Mouse (Mus musculus): ENCODE results near the gene Slc25a23. TPM values are rescaled to one million over a fixed set of nuclear protein-coding genes. Genes with fewer than 3 reads are reported as not detected.

Gene Slc25a23
- 71.2 and 111 TPM in 2 replicates for polyA plus RNA-seq (2012; rRNA removed)

DNA sequence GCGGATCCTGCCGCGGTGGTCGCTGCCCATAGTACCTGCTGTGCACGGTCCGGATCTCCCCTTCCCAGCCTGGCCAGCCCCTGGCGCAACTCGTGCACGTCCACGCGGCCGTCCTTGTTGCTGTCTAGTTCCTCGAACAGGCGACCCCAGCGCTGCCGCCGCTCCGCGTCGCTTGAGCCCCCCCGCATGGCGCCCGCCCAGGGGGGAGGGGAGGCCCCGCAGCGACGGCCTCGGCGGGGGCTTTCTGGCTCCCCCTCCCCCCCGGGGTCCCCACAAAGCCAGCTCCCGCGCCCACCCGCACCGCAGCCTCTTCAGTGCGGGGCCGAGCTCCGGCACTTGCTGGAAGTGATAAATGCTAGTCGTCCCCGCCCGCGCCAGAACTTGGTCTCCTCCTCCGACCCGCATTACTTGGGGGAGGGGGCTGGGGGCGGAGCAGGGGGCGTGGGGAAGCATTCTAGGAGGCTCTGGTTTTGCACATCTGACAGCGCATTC, at the start of gene Slc25a23:
Slc25a23 (minus strand) TSS at position 378 of the 492 bp plus-strand sequence.
- no peak for TF ChIP-seq CTCF (IDR thresholded peaks at IDR 0.05; ENCODE audit: borderline replicate concordance, extremely low read depth, insufficient read depth, insufficient read length)
- 0 out of 2 replicates have a peak, but pooled peaks have one; percentile 39 for TF ChIP-seq POLR2A (IDR thresholded peaks at IDR 0.05; ENCODE audit: borderline replicate concordance, extremely low read depth, insufficient read depth, insufficient read length, poor library complexity, severe bottlenecking)
- DNase-seq (ENCODE audit: low read depth) = peak; percentile 96

DNA sequence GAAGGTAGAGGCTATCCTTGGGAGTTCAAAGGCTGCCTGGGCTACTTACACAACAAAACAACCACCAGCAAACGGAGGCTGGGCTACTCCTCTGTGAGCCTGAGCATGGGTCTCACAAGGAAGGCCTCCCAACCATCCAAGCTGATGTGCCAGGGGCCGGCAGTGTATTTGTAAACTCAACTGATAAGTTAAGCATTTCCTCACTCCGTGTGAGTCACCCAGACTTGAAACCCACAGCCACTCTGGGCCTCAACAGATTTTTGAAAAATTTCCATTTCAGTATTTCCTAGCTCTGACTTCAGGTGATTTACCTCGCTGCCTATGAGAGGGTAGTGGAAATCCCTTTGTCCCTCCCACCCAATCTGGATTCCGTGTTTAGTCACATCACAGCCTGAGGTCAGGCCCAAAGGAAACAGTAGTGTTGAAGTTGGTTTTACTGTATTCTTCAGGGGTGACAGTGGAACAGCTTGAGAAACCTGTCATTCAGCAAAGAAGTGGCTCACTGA, 49.1 kb upstream of the Slc25a23 start:
- no peak for TF ChIP-seq CTCF (IDR thresholded peaks at IDR 0.05; ENCODE audit: borderline replicate concordance, extremely low read depth, insufficient read depth, insufficient read length)
- TF ChIP-seq POLR2A (IDR thresholded peaks at IDR 0.05; ENCODE audit: borderline replicate concordance, extremely low read depth, insufficient read depth, insufficient read length, poor library complexity, severe bottlenecking) = no peak
- no peak for DNase-seq (ENCODE audit: low read depth)

- no peak for DNase-seq (ENCODE audit: low read depth)
- TF ChIP-seq POLR2A (IDR thresholded peaks at IDR 0.05; ENCODE audit: borderline replicate concordance, extremely low read depth, insufficient read depth, insufficient read length, poor library complexity, severe bottlenecking) (no peak), CTCF (IDR thresholded peaks at IDR 0.05; ENCODE audit: borderline replicate concordance, extremely low read depth, insufficient read depth, insufficient read length) (no peak)
These were observed 48.5 kb upstream of the Slc25a23 start for GRCm38 (mm10) chr17:57108040-57108665.

GRCm38 (mm10) chr17:57107064-57107463, 47.4 kb upstream of the Slc25a23 start:
- no peak for TF ChIP-seq CTCF (IDR thresholded peaks at IDR 0.05; ENCODE audit: borderline replicate concordance, extremely low read depth, insufficient read depth, insufficient read length)
- TF ChIP-seq POLR2A (IDR thresholded peaks at IDR 0.05; ENCODE audit: borderline replicate concordance, extremely low read depth, insufficient read depth, insufficient read length, poor library complexity, severe bottlenecking) = no peak
- no peak for DNase-seq (ENCODE audit: low read depth)

DNA sequence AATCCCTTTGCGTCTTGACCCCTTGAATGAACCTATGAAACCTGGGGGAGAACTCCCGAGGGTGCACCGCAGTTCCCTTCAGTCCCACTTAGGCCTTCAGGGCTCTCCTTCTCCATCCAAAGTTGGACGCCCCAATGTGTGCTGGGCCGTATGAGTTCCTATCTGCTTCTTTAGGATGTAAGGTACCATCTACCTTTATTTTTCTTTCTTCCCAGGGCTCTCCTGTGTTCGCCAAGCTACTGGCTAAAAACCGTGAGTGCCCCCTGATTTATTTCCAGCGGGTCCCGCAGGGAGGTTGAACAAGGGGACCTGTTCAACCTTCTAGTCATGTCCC, 46.3 kb upstream of the Slc25a23 start:
- no peak for TF ChIP-seq POLR2A (IDR thresholded peaks at IDR 0.05; ENCODE audit: borderline replicate concordance, extremely low read depth, insufficient read depth, insufficient read length, poor library complexity, severe bottlenecking)
- TF ChIP-seq CTCF (IDR thresholded peaks at IDR 0.05; ENCODE audit: borderline replicate concordance, extremely low read depth, insufficient read depth, insufficient read length) = no peak
- no peak for DNase-seq (ENCODE audit: low read depth)

GRCm38 (mm10) chr17:57105181-57106034, 45.7 kb upstream of the Slc25a23 start, which contains the start of gene Tnfsf9:
TSS of gene Tnfsf9 (plus strand) at chr17:57105325.
- TF ChIP-seq POLR2A (IDR thresholded peaks at IDR 0.05; ENCODE audit: borderline replicate concordance, extremely low read depth, insufficient read depth, insufficient read length, poor library complexity, severe bottlenecking) = peak; percentile 14; the same call in 1 of the 2 replicates
- TF ChIP-seq CTCF (IDR thresholded peaks at IDR 0.05; ENCODE audit: borderline replicate concordance, extremely low read depth, insufficient read depth, insufficient read length) = no peak
- DNase-seq (ENCODE audit: low read depth) = peak; percentile 83

DNA sequence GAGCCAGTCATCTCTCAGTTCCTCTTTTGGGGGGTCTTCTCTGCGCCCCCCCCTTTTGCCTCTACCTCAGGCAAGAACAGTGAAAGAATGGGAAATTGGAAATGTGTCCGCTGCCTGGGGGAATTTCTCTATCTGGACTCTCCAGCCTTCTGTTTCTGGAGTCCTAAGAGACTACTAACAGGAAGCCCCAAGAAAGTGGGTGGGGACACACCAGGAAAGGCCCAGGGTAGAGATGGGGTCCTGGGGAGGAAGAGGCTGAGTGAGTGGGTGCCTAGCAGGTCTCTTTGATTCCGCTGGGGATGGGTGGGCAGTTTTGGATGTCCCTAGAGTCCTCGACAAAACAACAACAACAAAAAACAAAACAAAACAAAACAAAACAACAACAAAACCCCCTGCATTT, 44.8 kb upstream of the Slc25a23 start:
- TF ChIP-seq CTCF (IDR thresholded peaks at IDR 0.05; ENCODE audit: borderline replicate concordance, extremely low read depth, insufficient read depth, insufficient read length) (no peak), POLR2A (IDR thresholded peaks at IDR 0.05; ENCODE audit: borderline replicate concordance, extremely low read depth, insufficient read depth, insufficient read length, poor library complexity, severe bottlenecking) (no peak)
- DNase-seq (ENCODE audit: low read depth) = no peak

DNA sequence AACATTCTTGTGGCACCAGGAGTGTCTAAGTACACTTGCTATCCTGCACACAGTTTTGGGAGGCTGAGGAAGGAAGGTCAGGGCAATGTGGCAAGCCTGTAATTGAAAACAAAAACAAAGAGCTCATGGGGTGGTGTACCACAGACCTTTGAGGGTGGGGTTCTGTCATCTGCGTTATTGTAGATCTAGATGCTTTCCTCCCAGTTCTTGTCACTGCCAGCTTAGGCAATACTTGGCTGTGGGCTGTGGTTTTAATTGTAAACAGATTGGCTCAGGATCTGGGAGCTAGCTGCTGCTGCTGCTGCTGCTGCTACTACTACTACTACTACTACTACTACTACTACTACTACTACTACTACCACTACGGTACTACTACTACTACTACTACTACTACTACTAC, 42.6 kb upstream of the Slc25a23 start:
- no peak for DNase-seq (ENCODE audit: low read depth)
- no peak for TF ChIP-seq CTCF (IDR thresholded peaks at IDR 0.05; ENCODE audit: borderline replicate concordance, extremely low read depth, insufficient read depth, insufficient read length)
- no peak for TF ChIP-seq POLR2A (IDR thresholded peaks at IDR 0.05; ENCODE audit: borderline replicate concordance, extremely low read depth, insufficient read depth, insufficient read length, poor library complexity, severe bottlenecking)

GRCm38 (mm10) chr17:57099629-57100325, 40.1 kb upstream of the Slc25a23 start:
- DNase-seq (ENCODE audit: low read depth) = peak; percentile 39
- TF ChIP-seq POLR2A (IDR thresholded peaks at IDR 0.05; ENCODE audit: borderline replicate concordance, extremely low read depth, insufficient read depth, insufficient read length, poor library complexity, severe bottlenecking) (no peak), CTCF (IDR thresholded peaks at IDR 0.05; ENCODE audit: borderline replicate concordance, extremely low read depth, insufficient read depth, insufficient read length) (no peak)

- DNase-seq (ENCODE audit: low read depth) = no peak
- no peak for TF ChIP-seq POLR2A (IDR thresholded peaks at IDR 0.05; ENCODE audit: borderline replicate concordance, extremely low read depth, insufficient read depth, insufficient read length, poor library complexity, severe bottlenecking)
- TF ChIP-seq CTCF (IDR thresholded peaks at IDR 0.05; ENCODE audit: borderline replicate concordance, extremely low read depth, insufficient read depth, insufficient read length) = no peak
These were observed 38.7 kb upstream of the Slc25a23 start for GRCm38 (mm10) chr17:57098321-57098720.

DNA sequence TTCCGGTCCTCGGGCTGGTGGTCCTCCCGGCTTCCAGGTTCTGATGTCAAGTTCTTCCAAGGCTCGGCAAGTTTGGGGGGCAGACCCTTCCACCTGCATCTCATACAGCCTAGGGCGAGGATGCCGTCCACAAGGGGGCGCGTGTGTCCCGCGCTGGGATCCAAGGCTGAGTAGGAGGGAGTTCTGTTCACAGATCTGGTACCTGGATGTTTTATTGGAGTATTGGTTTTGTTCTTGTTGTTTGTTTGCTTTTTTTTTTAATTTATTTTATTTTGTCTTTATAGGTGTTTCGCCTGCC, 36.9 kb upstream of the Slc25a23 start:
- TF ChIP-seq CTCF (IDR thresholded peaks at IDR 0.05; ENCODE audit: borderline replicate concordance, extremely low read depth, insufficient read depth, insufficient read length) = peak; percentile 95
- no peak for TF ChIP-seq POLR2A (IDR thresholded peaks at IDR 0.05; ENCODE audit: borderline replicate concordance, extremely low read depth, insufficient read depth, insufficient read length, poor library complexity, severe bottlenecking)
- peak; percentile 81 for DNase-seq (ENCODE audit: low read depth)

Measured in brain, embryonic 14.5 days (tissue).